Mouse (Mus musculus) hindbrain, embryonic 12.5 days (tissue): ENCODE results near the gene Atp12a. TPM values are rescaled to one million over a fixed set of nuclear protein-coding genes. Genes with fewer than 3 reads are reported as not detected.

Experiments
- ATAC-seq: fragments of 200-750 bp; cut with Nextera tagmentation; 2 replicates; pipeline ENCODE4 v1.8.0; 2017; ENCODE audit warnings: moderate TSS enrichment; ENCODE audit not compliant: low FRiP score
- H3K27ac ChIP-seq: fragments of 300-500 bp; sonication (generic); 2 replicates; pipeline ENCODE4 v1.5.1; 2016; ENCODE audit warnings: mild to moderate bottlenecking
- H3K27me3 ChIP-seq: fragments of 300-500 bp; sonication (generic); 2 replicates; pipeline ENCODE4 v1.6.1; 2016; ENCODE audit warnings: mild to moderate bottlenecking
- H3K36me3 ChIP-seq: fragments of 300-500 bp; sonication (generic); 2 replicates; pipeline ENCODE4 v1.6.1; 2016; ENCODE audit warnings: mild to moderate bottlenecking
- H3K4me1 ChIP-seq: fragments of 300-500 bp; sonication (generic); 2 replicates; pipeline ENCODE4 v1.6.1; 2016
- H3K4me2 ChIP-seq: fragments of 300-500 bp; sonication (generic); replicated peaks from 2 replicates; pipeline ENCODE4 v1.6.1; 2016; ENCODE audit warnings: mild to moderate bottlenecking
- H3K4me3 ChIP-seq: fragments of 300-500 bp; sonication (generic); 2 replicates; pipeline ENCODE4 v1.5.1; 2016; ENCODE audit warnings: mild to moderate bottlenecking
- H3K9ac ChIP-seq: fragments of 300-500 bp; sonication (generic); 2 replicates; pipeline ENCODE4 v1.6.1; 2016; ENCODE audit warnings: mild to moderate bottlenecking, moderate library complexity
- H3K9me3 ChIP-seq: fragments of 300-500 bp; sonication (generic); replicated peaks from 2 replicates; pipeline ENCODE4 v1.6.1; 2016; ENCODE audit warnings: mild to moderate bottlenecking
- WGBS: fragments of 180-500 bp; shearing (Covaris S2); methylation state at CpG from one replicate; pipeline ENCODE4 v1.1.7; 2016; 5-methylcytosine and 5-hydroxymethylcytosine counted together
- polyA plus RNA-seq: library from polyadenylated mRNA; unstranded; fragments of >200 nt; fragmentation: Nextera tagmentation; extraction: Ambion mirVana; gene quantifications from 2 replicates; pipeline ENCODE4 v1.2.1, GENCODE M21; 2016

Atp12a gene
- polyA plus RNA-seq, 1 experiment from 2014 or later: not detected

DNA sequence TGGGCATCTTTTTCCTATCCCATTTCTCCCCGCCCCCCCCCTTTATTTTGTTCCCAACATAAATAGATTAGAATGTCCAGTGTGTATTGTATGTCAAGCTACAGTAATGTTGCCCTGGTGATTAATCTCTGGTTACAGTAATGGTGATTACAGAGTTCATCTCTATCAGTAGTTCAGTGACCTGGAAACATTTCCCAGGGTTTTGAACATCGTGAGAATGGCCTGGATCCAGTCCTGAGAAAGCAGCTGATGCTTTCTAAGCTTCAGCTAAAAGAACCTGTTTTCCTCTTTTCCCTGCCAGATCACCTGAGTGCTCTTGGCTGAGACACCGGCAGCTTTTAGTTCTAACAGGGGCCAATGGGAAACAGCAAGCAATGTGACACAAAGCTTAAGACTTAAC is 25.4 kb downstream of the Atp12a start:
- no peak for ATAC-seq
- Histone ChIP-seq H3K9ac (no peak overlapping the region), H3K4me2 (no peak overlapping the region), H3K27ac (no peak overlapping the region), H3K9me3 (no peaks in the 10 kb centered on the region), H3K36me3 (no peaks in the 10 kb centered on the region), H3K4me3 (no peak overlapping the region), H3K4me1 (no peaks in the 10 kb centered on the region; the same call in 1 of the 2 replicates), H3K27me3 (no peaks in the 10 kb centered on the region)
- 71% methylated on average over 3 of the region's 3 CpGs for WGBS

DNA sequence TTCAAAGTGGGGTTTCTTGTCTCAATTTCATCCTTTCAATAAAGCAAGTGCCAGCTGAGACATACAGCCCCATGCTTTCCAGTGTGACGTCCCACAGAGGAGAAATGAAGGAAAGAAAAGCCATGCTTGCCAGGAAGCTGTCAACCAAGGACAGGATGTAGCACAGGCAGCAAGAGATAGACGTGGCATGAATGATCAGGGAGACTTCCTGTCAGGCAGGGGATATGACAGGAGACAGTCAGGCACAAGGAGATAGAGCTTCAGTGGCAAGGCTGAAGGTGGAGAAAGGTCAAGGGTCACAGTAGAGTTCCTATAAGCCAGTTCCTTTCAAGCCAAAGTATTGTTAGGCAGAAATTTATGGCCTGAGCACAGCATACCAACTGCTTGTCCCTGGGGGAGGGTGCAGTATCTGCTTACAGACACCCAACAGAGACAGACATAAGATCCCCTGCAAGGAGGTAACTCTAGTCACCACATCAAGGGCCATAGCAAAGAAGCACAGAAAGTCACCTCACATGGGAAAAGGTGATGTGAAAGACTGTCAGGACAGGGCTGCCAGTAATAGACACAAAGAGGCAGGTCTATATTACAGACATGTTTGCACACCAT is 28.9 kb downstream of the Atp12a start:
- ATAC-seq: no peak
- H3K4me3 ChIP-seq: no peak overlapping the region
- H3K9ac ChIP-seq: no peak overlapping the region
- WGBS: 29% methylated on average over 2 of the region's 2 CpGs
- no peaks in the 10 kb centered on the region for H3K27me3 ChIP-seq
- no peaks in the 10 kb centered on the region for H3K36me3 ChIP-seq
- H3K27ac ChIP-seq: no peak overlapping the region
- H3K4me1 ChIP-seq: no peaks in the 10 kb centered on the region; the same call in 1 of the 2 replicates
- no peaks in the 10 kb centered on the region for H3K9me3 ChIP-seq
- no peak overlapping the region for H3K4me2 ChIP-seq

DNA sequence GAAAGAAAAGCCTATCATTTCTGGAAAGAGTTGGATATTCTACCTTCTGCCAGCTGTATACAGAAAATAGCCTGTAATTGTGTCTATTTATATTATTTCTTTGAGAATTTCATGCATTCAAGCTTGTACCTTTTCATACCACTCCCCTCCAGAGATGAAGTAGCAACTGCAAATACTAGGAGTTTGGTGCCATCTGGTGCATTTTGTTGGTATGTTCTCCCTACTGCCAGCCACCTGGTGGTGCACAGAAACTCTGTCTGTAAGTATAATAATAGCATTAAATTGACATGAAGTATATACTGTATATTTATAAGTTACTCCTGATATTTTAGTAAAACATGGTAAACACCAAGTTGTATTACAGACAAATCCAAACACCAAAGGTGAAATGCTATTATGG is 33.1 kb downstream of the Atp12a start:
- no peaks in the 10 kb centered on the region for H3K27me3 ChIP-seq
- no peak overlapping the region for H3K4me3 ChIP-seq
- no peak overlapping the region for H3K4me2 ChIP-seq
- H3K4me1 ChIP-seq: no peaks in the 10 kb centered on the region
- H3K36me3 ChIP-seq: no peaks in the 10 kb centered on the region
- no peak overlapping the region for H3K27ac ChIP-seq
- no peak for ATAC-seq
- no peak overlapping the region for H3K9ac ChIP-seq
- H3K9me3 ChIP-seq: 0 out of 2 replicates have a peak, but pooled peaks cover 2% of the 10 kb centered on the region

DNA sequence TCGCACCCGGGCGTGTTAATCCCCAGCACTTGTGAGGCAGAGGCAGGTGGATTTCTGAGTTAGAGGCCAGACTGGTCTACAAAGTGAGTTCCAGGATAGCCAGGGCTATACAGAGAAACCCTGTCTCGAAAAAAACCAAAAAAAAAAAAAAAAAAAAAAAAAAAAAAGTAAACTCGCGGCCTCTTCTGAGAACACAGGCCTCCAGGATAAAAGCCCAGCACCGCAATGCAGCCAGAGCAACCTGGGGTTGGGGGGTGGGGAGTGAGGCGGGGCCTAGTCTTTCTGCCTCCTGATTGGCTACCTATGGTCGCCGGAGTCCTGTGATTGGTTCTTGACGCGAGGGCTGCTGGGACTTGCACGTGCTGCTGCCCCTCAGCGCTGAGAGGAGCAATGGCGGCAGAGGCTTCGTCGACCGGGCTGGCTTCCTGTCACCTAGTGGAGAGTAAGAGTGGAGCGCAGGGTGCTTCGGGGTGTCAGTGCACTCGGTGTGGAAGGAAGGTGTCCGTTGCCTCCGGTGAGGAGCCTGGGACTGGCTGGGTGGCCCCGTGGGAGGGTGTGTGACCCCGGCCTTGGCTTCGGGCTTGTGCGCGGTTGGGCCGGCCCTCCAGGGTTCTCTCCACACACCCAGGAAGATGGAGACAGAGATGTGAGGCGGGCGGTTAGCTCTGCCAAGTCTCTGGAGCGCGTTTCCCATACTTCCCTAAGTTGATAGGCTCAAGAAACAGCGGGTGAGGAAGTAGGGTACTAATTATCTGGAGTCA is 37.6 kb downstream of the Atp12a start, which contains the start of gene Rnf17:
Gene Rnf17 (plus strand): TSS at position 271 of the 761 bp plus-strand sequence.
- Histone ChIP-seq H3K36me3 (no peaks in the 10 kb centered on the region), H3K27ac (no peak within 1 kb of the TSS), H3K27me3 (no peaks in the 10 kb centered on the region), H3K4me1 (no peaks in the 10 kb centered on the region), H3K9me3 (0 out of 2 replicates have a peak, but pooled peaks cover 2% of the 10 kb centered on the region), H3K4me3 (no peak within 1 kb of the TSS), H3K9ac (no peak within 1 kb of the TSS), H3K4me2 (peak within 1 kb of the TSS; percentile 27; the same call in 1 of the 2 replicates)
- no peak for ATAC-seq
- WGBS: 66% methylated on average over 34 of the region's 34 CpGs

DNA sequence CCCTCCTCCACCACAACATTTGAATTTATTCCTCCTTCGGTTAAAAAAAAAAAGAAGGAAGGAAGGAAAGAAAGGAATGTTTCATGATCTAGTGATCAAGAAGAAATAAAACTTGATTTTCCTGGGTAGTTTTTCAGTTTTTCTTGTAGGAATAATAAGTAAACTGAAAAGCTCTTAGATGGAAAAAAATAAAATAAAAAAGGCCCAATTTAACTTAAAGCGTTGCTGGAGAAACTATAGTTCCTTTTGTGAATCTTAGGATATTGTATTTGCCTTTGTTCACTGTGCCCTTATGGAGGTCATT is 38.2 kb downstream of the Atp12a start:
- Histone ChIP-seq H3K4me1 (no peaks in the 10 kb centered on the region), H3K27me3 (no peaks in the 10 kb centered on the region), H3K4me2 (no peak overlapping the region), H3K27ac (no peak overlapping the region), H3K4me3 (no peak overlapping the region), H3K9ac (no peak overlapping the region), H3K9me3 (0 out of 2 replicates have a peak, but pooled peaks cover 2% of the 10 kb centered on the region), H3K36me3 (no peaks in the 10 kb centered on the region)
- no peak for ATAC-seq
- WGBS: 90% methylated on average over 2 of the region's 2 CpGs

Other genes starting within 250 kb of the Atp12a start
- gene Gzme, start 244.4 kb upstream of the Atp12a start, polyA plus RNA-seq: not detected in 2 replicates
- not detected in 2 replicates for gene Gzmd, start 232.5 kb upstream of the Atp12a start, polyA plus RNA-seq
- not detected in 2 replicates for gene Gzmg, start 205.5 kb upstream of the Atp12a start, polyA plus RNA-seq
- gene Gzmn, start 190.5 kb upstream of the Atp12a start, polyA plus RNA-seq: not detected in 2 replicates
- not detected in 2 replicates for gene Gzmf, start 153.7 kb upstream of the Atp12a start, polyA plus RNA-seq
- not detected in 2 replicates for gene Gzmc, start 130.4 kb upstream of the Atp12a start, polyA plus RNA-seq
- gene Gzmb, start 102.8 kb upstream of the Atp12a start, polyA plus RNA-seq: 0.14 and 0.16 TPM in 2 replicates
- 1.6 and 2.0 TPM in 2 replicates for gene Rnf17, start 37.5 kb downstream of the Atp12a start, polyA plus RNA-seq
- 16.5 and 16.8 TPM in 2 replicates for gene Cenpj, start 210.4 kb downstream of the Atp12a start, polyA plus RNA-seq
- 1.7 and 2.2 TPM in 2 replicates for gene Parp4, start 210.6 kb downstream of the Atp12a start, polyA plus RNA-seq